ENCODE assay signal across 25 mouse cellular contexts in the genomic region with DNA sequence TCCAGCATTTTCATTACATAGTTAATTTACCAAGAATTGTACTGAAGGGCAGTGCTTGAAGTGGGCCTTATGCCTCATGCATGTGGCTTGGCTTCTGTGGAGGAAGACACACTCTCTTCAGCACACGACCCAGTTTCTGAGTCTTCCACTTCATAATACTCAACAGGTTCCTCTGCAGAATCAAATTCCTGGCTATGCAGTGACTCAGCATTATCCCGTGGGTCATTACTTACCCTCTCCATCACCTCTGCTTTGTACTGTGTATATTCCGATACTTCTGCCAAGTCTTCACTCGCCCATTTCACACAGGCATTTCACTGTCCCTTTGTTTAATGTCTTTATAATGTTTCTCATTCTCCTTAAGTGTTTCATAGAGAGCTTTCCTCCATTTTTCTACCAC.
"Had no signal": no experiment of that assay in that cellular context is flagged by ENCODE, and none has a peak within 500 bp of the region (broad histone marks: within the 10 kb centered on the region; RNA-seq: fewer than 3 reads in every experiment).

No protein-coding gene starts in this region.

- H3K4me1 ChIP-seq: heart, embryonic 13.5 days; heart, embryonic 15.5 days; kidney, embryonic 15.5 days; limb, embryonic 13.5 days; limb, embryonic 15.5 days; liver, embryonic 12.5 days had no signal

- H3K36me3 ChIP-seq: heart, embryonic 13.5 days; heart, embryonic 15.5 days; kidney, embryonic 15.5 days; limb, embryonic 13.5 days; limb, embryonic 15.5 days; liver, embryonic 12.5 days had no signal

- H3K9ac ChIP-seq: heart, embryonic 13.5 days; heart, embryonic 15.5 days; hindbrain, embryonic 14.5 days; kidney, embryonic 15.5 days; limb, embryonic 13.5 days; limb, embryonic 15.5 days; liver, embryonic 12.5 days; liver, embryonic 14.5 days had no signal

- DNase-seq: gastrocnemius, postnatal 14 days; gastrocnemius, postnatal 36 days; heart, adult 11 months; heart, adult 2 months; heart, postnatal 14 days; heart, postnatal 36 days; kidney, adult 11 months; kidney, adult 2 months; kidney, adult 9 months; kidney, postnatal 14 days; kidney, postnatal 36 days; layer of hippocampus, adult 9-11 months; layer of hippocampus, postnatal 36 days; left cerebral cortex, postnatal 4 days had no signal

- H3K27ac ChIP-seq: heart, adult 2 months; heart, embryonic 13.5 days; heart, embryonic 15.5 days; hindbrain, embryonic 14.5 days; kidney, embryonic 15.5 days; kidney, postnatal 0 days; limb, embryonic 13.5 days; limb, embryonic 15.5 days; liver, embryonic 12.5 days; liver, embryonic 14.5 days had no signal

- H3K4me3 ChIP-seq: heart, adult 2 months; heart, embryonic 13.5 days; heart, embryonic 15.5 days; kidney, embryonic 15.5 days; limb, embryonic 13.5 days; limb, embryonic 15.5 days; liver, embryonic 12.5 days had no signal

- ATAC-seq: hindbrain, embryonic 16.5 days; intestine, embryonic 16.5 days; liver, embryonic 12.5 days had no signal

- H3K9me3 ChIP-seq: heart, embryonic 13.5 days; heart, embryonic 15.5 days; kidney, embryonic 15.5 days; limb, embryonic 13.5 days; limb, embryonic 15.5 days; liver, embryonic 12.5 days had no signal
